Mouse (Mus musculus) forebrain, embryonic 12.5 days (tissue): ENCODE data around the gene Gas1. TPM values are rescaled to one million over a fixed set of nuclear protein-coding genes. Genes with fewer than 3 reads are reported as not detected.

ENCODE experiments used
- ATAC-seq: fragments of 200-750 bp; cut with Nextera tagmentation; 2 replicates; pipeline ENCODE4 v1.8.0; 2017; ENCODE audit warnings: moderate TSS enrichment; ENCODE audit not compliant: low FRiP score
- H3K27ac ChIP-seq: fragments of 300-500 bp; sonication (generic); 2 replicates; pipeline ENCODE4 v1.5.1; 2016; ENCODE audit warnings: mild to moderate bottlenecking
- H3K27me3 ChIP-seq: fragments of 300-500 bp; sonication (generic); 2 replicates; pipeline ENCODE4 v1.6.1; 2016; ENCODE audit warnings: mild to moderate bottlenecking
- H3K36me3 ChIP-seq: fragments of 300-500 bp; sonication (generic); replicated peaks from 2 replicates; pipeline ENCODE4 v1.6.1; 2016; ENCODE audit warnings: mild to moderate bottlenecking
- H3K4me1 ChIP-seq: fragments of 300-500 bp; sonication (generic); 2 replicates; pipeline ENCODE4 v1.6.1; 2016
- H3K4me2 ChIP-seq: fragments of 300-500 bp; sonication (generic); 2 replicates; pipeline ENCODE4 v1.6.1; 2016; ENCODE audit warnings: mild to moderate bottlenecking, moderate library complexity
- H3K4me3 ChIP-seq: fragments of 300-500 bp; sonication (generic); replicated peaks from 2 replicates; pipeline ENCODE4 v1.5.1; 2016; ENCODE audit warnings: mild to moderate bottlenecking
- H3K9ac ChIP-seq: fragments of 300-500 bp; sonication (generic); 2 replicates; pipeline ENCODE4 v1.6.1; 2016; ENCODE audit warnings: mild to moderate bottlenecking
- H3K9me3 ChIP-seq: fragments of 300-500 bp; sonication (generic); 2 replicates; pipeline ENCODE4 v1.6.1; 2016
- WGBS: fragments of 180-500 bp; shearing (Covaris S2); methylation state at CpG from one replicate; pipeline ENCODE4 v1.1.7; 2016; 5-methylcytosine and 5-hydroxymethylcytosine counted together
- polyA plus RNA-seq: library from polyadenylated mRNA; unstranded; fragments of >200 nt; fragmentation: Nextera tagmentation; extraction: Ambion mirVana; gene quantifications from 2 replicates; pipeline ENCODE4 v1.2.1, GENCODE M21; 2016

Gas1 gene
- polyA plus RNA-seq, 1 experiment from 2014 or later: 153 TPM

GRCm38 (mm10) chr13:60182346-60182745 lies 5.2 kb upstream of the Gas1 start:
- Histone ChIP-seq H3K9ac (no peak overlapping the region), H3K4me1 (peaks cover 10% of the 10 kb centered on the region; the same call in 1 of the 2 replicates), H3K4me3 (no peak overlapping the region), H3K9me3 (no peaks in the 10 kb centered on the region), H3K27ac (no peak overlapping the region), H3K4me2 (no peak overlapping the region), H3K36me3 (no peaks in the 10 kb centered on the region), H3K27me3 (no peaks in the 10 kb centered on the region)
- no peak for ATAC-seq
- WGBS: 76% methylated on average over 4 of the region's 4 CpGs

GRCm38 (mm10) chr13:60179641-60180040 lies 2.5 kb upstream of the Gas1 start:
- Histone ChIP-seq H3K4me2 (no peak overlapping the region), H3K36me3 (no peaks in the 10 kb centered on the region), H3K4me3 (no peak overlapping the region), H3K9me3 (no peaks in the 10 kb centered on the region), H3K4me1 (peaks cover 19% of the 10 kb centered on the region; the same call in 1 of the 2 replicates), H3K9ac (no peak overlapping the region), H3K27me3 (no peaks in the 10 kb centered on the region), H3K27ac (no peak overlapping the region)
- ATAC-seq: no peak
- 88% methylated on average over 4 of the region's 4 CpGs for WGBS

- H3K4me1 ChIP-seq: peaks cover 27% of the 10 kb centered on the region
- peak overlapping the region; percentile 89 for H3K4me3 ChIP-seq
- ATAC-seq: no peak
- H3K9me3 ChIP-seq: no peaks in the 10 kb centered on the region
- peak overlapping the region; percentile 99 for H3K27ac ChIP-seq
- under 1% methylated on average over 15 of the region's 15 CpGs for WGBS
- H3K36me3 ChIP-seq: no peaks in the 10 kb centered on the region
- H3K27me3 ChIP-seq: no peaks in the 10 kb centered on the region
- H3K4me2 ChIP-seq: peak overlapping the region; percentile 78
- H3K9ac ChIP-seq: peak overlapping the region; percentile 54
These were observed 1.3 kb upstream of the Gas1 start for GRCm38 (mm10) chr13:60178416-60178815.

GRCm38 (mm10) chr13:60177797-60178110 lies 589 bp upstream of the Gas1 start:
- Histone ChIP-seq H3K4me2 (peak overlapping the region; percentile 78), H3K36me3 (no peaks in the 10 kb centered on the region), H3K9me3 (no peaks in the 10 kb centered on the region), H3K4me3 (peak overlapping the region; percentile 89), H3K27me3 (peaks cover under 1% of the 10 kb centered on the region), H3K27ac (peak overlapping the region; percentile 99), H3K9ac (peak overlapping the region; percentile 54; the same call in 1 of the 2 replicates), H3K4me1 (peaks cover 31% of the 10 kb centered on the region)
- under 1% methylated on average over 13 of the region's 13 CpGs for WGBS
- no peak for ATAC-seq

GRCm38 (mm10) chr13:60176776-60177105 lies 424 bp downstream of the Gas1 start:
- ATAC-seq: no peak; the same call in 1 of the 2 replicates
- Histone ChIP-seq H3K4me1 (peaks cover 42% of the 10 kb centered on the region), H3K27me3 (peaks cover 11% of the 10 kb centered on the region), H3K9ac (peak overlapping the region; percentile 94), H3K27ac (peak overlapping the region; percentile 99), H3K4me3 (peak overlapping the region; percentile 89), H3K36me3 (no peaks in the 10 kb centered on the region), H3K4me2 (peak overlapping the region; percentile 78), H3K9me3 (no peaks in the 10 kb centered on the region)
- WGBS: under 1% methylated on average over 53 of the region's 53 CpGs

GRCm38 (mm10) chr13:60176136-60176775 lies 909 bp downstream of the Gas1 start:
- no peaks in the 10 kb centered on the region for H3K36me3 ChIP-seq
- peak; percentile 21 for ATAC-seq
- peak overlapping the region; percentile 89 for H3K4me3 ChIP-seq
- H3K9ac ChIP-seq: peak overlapping the region; percentile 94
- under 1% methylated on average over 76 of the region's 82 CpGs for WGBS
- H3K27ac ChIP-seq: peak overlapping the region; percentile 99
- H3K4me1 ChIP-seq: peaks cover 46% of the 10 kb centered on the region
- no peaks in the 10 kb centered on the region for H3K9me3 ChIP-seq
- peak overlapping the region; percentile 78 for H3K4me2 ChIP-seq
- H3K27me3 ChIP-seq: peaks cover 16% of the 10 kb centered on the region

- Histone ChIP-seq H3K4me3 (peak overlapping the region; percentile 89), H3K36me3 (no peaks in the 10 kb centered on the region), H3K4me1 (peaks cover 53% of the 10 kb centered on the region), H3K9me3 (no peaks in the 10 kb centered on the region), H3K27me3 (peaks cover 17% of the 10 kb centered on the region), H3K9ac (peak overlapping the region; percentile 94), H3K4me2 (peak overlapping the region; percentile 78), H3K27ac (peak overlapping the region; percentile 99)
- WGBS: under 1% methylated on average over 57 of the region's 59 CpGs
- peak; percentile 0; the same call in 1 of the 2 replicates for ATAC-seq
These were observed 1.6 kb downstream of the Gas1 start for GRCm38 (mm10) chr13:60175490-60176135.

GRCm38 (mm10) chr13:60174953-60175352 lies 2.2 kb downstream of the Gas1 start:
- no peaks in the 10 kb centered on the region for H3K9me3 ChIP-seq
- peaks cover 58% of the 10 kb centered on the region for H3K4me1 ChIP-seq
- H3K27ac ChIP-seq: peak overlapping the region; percentile 99
- peak overlapping the region; percentile 89 for H3K4me3 ChIP-seq
- peaks cover 20% of the 10 kb centered on the region for H3K27me3 ChIP-seq
- 0% methylated on average over 7 of the region's 7 CpGs for WGBS
- peak overlapping the region; percentile 78 for H3K4me2 ChIP-seq
- no peak for ATAC-seq
- H3K36me3 ChIP-seq: no peaks in the 10 kb centered on the region
- peak overlapping the region; percentile 94 for H3K9ac ChIP-seq

- ATAC-seq: no peak
- H3K9me3 ChIP-seq: no peaks in the 10 kb centered on the region
- H3K9ac ChIP-seq: peak overlapping the region; percentile 60
- peaks cover 31% of the 10 kb centered on the region for H3K27me3 ChIP-seq
- H3K4me2 ChIP-seq: peak overlapping the region; percentile 78
- no peaks in the 10 kb centered on the region for H3K36me3 ChIP-seq
- H3K4me1 ChIP-seq: peaks cover 55% of the 10 kb centered on the region
- peak overlapping the region; percentile 89 for H3K4me3 ChIP-seq
- H3K27ac ChIP-seq: peak overlapping the region; percentile 80
- WGBS: 4% methylated on average over 12 of the region's 12 CpGs
These were observed 3.3 kb downstream of the Gas1 start for GRCm38 (mm10) chr13:60173591-60174524.

GRCm38 (mm10) chr13:60173186-60173585 lies 4.0 kb downstream of the Gas1 start:
- Histone ChIP-seq H3K9ac (peak overlapping the region; percentile 60; the same call in 1 of the 2 replicates), H3K27me3 (peaks cover 36% of the 10 kb centered on the region), H3K27ac (peak overlapping the region; percentile 80), H3K4me2 (peak overlapping the region; percentile 78), H3K36me3 (no peaks in the 10 kb centered on the region), H3K4me1 (peaks cover 52% of the 10 kb centered on the region), H3K9me3 (no peaks in the 10 kb centered on the region), H3K4me3 (peak overlapping the region; percentile 89)
- WGBS: 1% methylated on average over 3 of the region's 3 CpGs
- ATAC-seq: no peak

- H3K27ac ChIP-seq: peak overlapping the region; percentile 80
- H3K4me1 ChIP-seq: peaks cover 50% of the 10 kb centered on the region
- 21% methylated on average over 7 of the region's 7 CpGs for WGBS
- no peak overlapping the region for H3K4me3 ChIP-seq
- no peak overlapping the region for H3K9ac ChIP-seq
- H3K9me3 ChIP-seq: no peaks in the 10 kb centered on the region
- peak overlapping the region; percentile 78 for H3K4me2 ChIP-seq
- no peaks in the 10 kb centered on the region for H3K36me3 ChIP-seq
- H3K27me3 ChIP-seq: peaks cover 40% of the 10 kb centered on the region
- no peak for ATAC-seq
These were observed 4.7 kb downstream of the Gas1 start for GRCm38 (mm10) chr13:60172366-60173017.

- Histone ChIP-seq H3K4me3 (no peak overlapping the region), H3K9me3 (no peaks in the 10 kb centered on the region), H3K36me3 (no peaks in the 10 kb centered on the region), H3K4me2 (no peak overlapping the region), H3K9ac (no peak overlapping the region), H3K27me3 (peaks cover 45% of the 10 kb centered on the region), H3K27ac (peak overlapping the region; percentile 80), H3K4me1 (peaks cover 50% of the 10 kb centered on the region)
- no peak for ATAC-seq
- 62% methylated on average over 8 of the region's 8 CpGs for WGBS
These were observed 5.4 kb downstream of the Gas1 start for GRCm38 (mm10) chr13:60171781-60172180.
